In the genomic region with DNA sequence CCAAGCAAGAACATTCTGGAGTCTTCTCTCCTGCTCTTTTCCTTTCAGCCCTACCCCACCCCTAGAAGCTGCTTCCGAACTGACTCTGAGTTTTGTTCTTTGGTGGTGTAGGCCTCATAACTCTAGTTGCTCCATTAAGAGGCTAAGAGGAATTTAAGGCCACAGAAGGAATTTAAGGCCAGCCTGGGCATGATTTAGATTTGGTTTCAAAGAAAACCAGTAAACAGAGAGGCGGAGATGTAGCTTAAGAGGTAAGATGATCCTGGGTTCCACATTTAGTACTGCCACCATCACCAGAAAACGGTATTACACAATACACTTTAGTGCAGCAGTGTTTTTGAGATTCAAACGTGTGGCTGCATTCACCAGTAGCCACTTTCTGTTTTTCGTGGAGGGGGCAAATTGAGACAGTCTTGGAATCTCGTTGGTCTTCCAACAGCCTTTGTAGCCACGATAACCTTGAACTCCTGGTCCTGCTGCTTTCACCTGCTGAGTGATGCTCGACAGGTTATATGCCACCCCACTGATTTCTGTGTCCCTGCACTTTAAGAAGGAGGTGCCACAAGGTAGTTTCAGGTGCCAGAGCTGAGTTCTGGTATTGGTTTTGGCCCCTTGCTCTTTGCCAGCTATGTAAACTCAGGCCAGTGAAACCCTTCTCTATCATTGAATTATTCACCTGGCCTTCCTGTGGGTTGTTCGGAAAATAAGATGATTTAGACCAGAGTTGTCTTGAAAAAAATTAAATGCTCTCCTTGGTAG, we compare ENCODE assay signal across 12 mouse cellular contexts. TPM values are rescaled to one million over a fixed set of nuclear protein-coding genes. Genes with fewer than 3 reads are reported as not detected.
A peak's percentile ranks its signal among the peaks of the same experiment; 100 is the strongest.
DNase-seq lines count a peak whose midpoint lies in the region; ATAC-seq and TF ChIP-seq lines count a peak whose summit lies in the region.
"Had no signal": no experiment of that assay in that cellular context is flagged by ENCODE, and none has a peak within 500 bp of the region (broad histone marks: within the 10 kb centered on the region; RNA-seq: fewer than 3 reads in every experiment).

No protein-coding gene starts in this region.

- no peak for TF ChIP-seq EP300 in liver, embryonic 14.5 days (IDR thresholded peaks at IDR 0.05; ENCODE audit: low read depth)

- H3K4me3 ChIP-seq in embryonic facial prominence, embryonic 14.5 days (ENCODE audit: low read depth, low read length) = no peak overlapping the region
- no peak overlapping the region for H3K4me3 ChIP-seq in embryonic facial prominence, embryonic 10.5 days
- H3K4me3 ChIP-seq in hindbrain, embryonic 14.5 days (replicated peaks; ENCODE audit: low read length) = no peak overlapping the region
- H3K4me3 ChIP-seq in hindbrain, embryonic 11.5 days (ENCODE audit: low read depth, low read length) = no peak overlapping the region
- peak overlapping the region; percentile 17; the same call in 1 of the 2 replicates for H3K4me3 ChIP-seq in E14TG2a.4 (replicated peaks; ENCODE audit: low read length)
- H3K4me3 ChIP-seq in liver, embryonic 14.5 days (ENCODE audit: insufficient read depth in 1 of 2, low read depth in 2 of 2, low read length in 2 of 2) = no peak overlapping the region
- H3K4me3 ChIP-seq: midbrain, embryonic 13.5 days had no signal

- no peak overlapping the region for H3K4me2 ChIP-seq in embryonic facial prominence, embryonic 14.5 days (ENCODE audit: low read depth, low read length)
- no peak overlapping the region for H3K4me2 ChIP-seq in hindbrain, embryonic 14.5 days (replicated peaks)
- H3K4me2 ChIP-seq in hindbrain, embryonic 11.5 days (replicated peaks; ENCODE audit: low read depth, low read length) = no peak overlapping the region
- H3K4me2 ChIP-seq in liver, embryonic 14.5 days (ENCODE audit: low read depth) = no peak overlapping the region; the same call in 1 of the 2 replicates
- H3K4me2 ChIP-seq: midbrain, embryonic 13.5 days had no signal

- H3K9ac ChIP-seq in embryonic facial prominence, embryonic 14.5 days (ENCODE audit: low read depth, low read length) = no peak overlapping the region
- H3K9ac ChIP-seq in hindbrain, embryonic 14.5 days = no peak overlapping the region
- H3K9ac ChIP-seq in hindbrain, embryonic 11.5 days (ENCODE audit: low read depth, low read length) = no peak overlapping the region
- no peak overlapping the region; the same call in 1 of the 2 replicates for H3K9ac ChIP-seq in liver, embryonic 14.5 days (replicated peaks)
- H3K9ac ChIP-seq: midbrain, embryonic 13.5 days had no signal

- 75% methylated on average over 9 of the region's 9 CpGs for WGBS in embryonic facial prominence, embryonic 14.5 days
- 82% methylated on average over 9 of the region's 9 CpGs for WGBS in embryonic facial prominence, embryonic 10.5 days
- 88% methylated on average over 9 of the region's 9 CpGs for WGBS in hindbrain, embryonic 14.5 days
- WGBS in hindbrain, embryonic 11.5 days = 84% methylated on average over 9 of the region's 9 CpGs
- WGBS in liver, embryonic 14.5 days (ENCODE audit: insufficient replicate concordance) = 63% methylated on average over 9 of the region's 9 CpGs

- ATAC-seq in embryonic facial prominence, embryonic 14.5 days (ENCODE audit: low read depth) = no peak
- no peak for ATAC-seq in hindbrain, embryonic 14.5 days (ENCODE audit: low FRiP score)
- no peak for ATAC-seq in hindbrain, embryonic 11.5 days (ENCODE audit: low FRiP score)
- no peak for ATAC-seq in liver, embryonic 14.5 days (ENCODE audit: insufficient read depth)

- no peaks in the 10 kb centered on the region for H3K36me3 ChIP-seq in embryonic facial prominence, embryonic 14.5 days (ENCODE audit: control insufficient read depth, insufficient read depth, low read length)
- H3K36me3 ChIP-seq in embryonic facial prominence, embryonic 10.5 days (replicated peaks) = no peaks in the 10 kb centered on the region
- H3K36me3 ChIP-seq in hindbrain, embryonic 14.5 days (replicated peaks; ENCODE audit: control insufficient read depth, insufficient read depth) = no peaks in the 10 kb centered on the region
- H3K36me3 ChIP-seq in hindbrain, embryonic 11.5 days (ENCODE audit: control insufficient read depth, insufficient read depth, low read length) = no peaks in the 10 kb centered on the region
- peaks cover 42% of the 10 kb centered on the region for H3K36me3 ChIP-seq in E14TG2a.4 (ENCODE audit: insufficient read depth, low read length)
- no peaks in the 10 kb centered on the region for H3K36me3 ChIP-seq in liver, embryonic 14.5 days (replicated peaks; ENCODE audit: control insufficient read depth, insufficient read depth, low read depth)
- H3K36me3 ChIP-seq: midbrain, embryonic 13.5 days had no signal

- TF ChIP-seq CTCF in E14TG2a.4 (conservative IDR thresholded peaks at IDR 0.05; ENCODE audit: low read length) = no peak
- TF ChIP-seq CTCF in liver, embryonic 14.5 days (IDR thresholded peaks at IDR 0.05; ENCODE audit: low read depth) = 0 out of 2 replicates have a peak, but pooled peaks have one; percentile 4

- no peaks in the 10 kb centered on the region for H3K27me3 ChIP-seq in embryonic facial prominence, embryonic 14.5 days (replicated peaks; ENCODE audit: control insufficient read depth, insufficient read depth, low read length)
- no peaks in the 10 kb centered on the region for H3K27me3 ChIP-seq in embryonic facial prominence, embryonic 10.5 days (replicated peaks; ENCODE audit: low read depth, poor library complexity, severe bottlenecking)
- H3K27me3 ChIP-seq in hindbrain, embryonic 14.5 days (ENCODE audit: control insufficient read depth, insufficient read depth, low read length) = no peaks in the 10 kb centered on the region
- no peaks in the 10 kb centered on the region for H3K27me3 ChIP-seq in hindbrain, embryonic 11.5 days (ENCODE audit: control insufficient read depth, insufficient read depth, low read length)
- H3K27me3 ChIP-seq in E14TG2a.4 (ENCODE audit: insufficient read depth, low read length) = no peaks in the 10 kb centered on the region
- no peaks in the 10 kb centered on the region for H3K27me3 ChIP-seq in liver, embryonic 14.5 days (ENCODE audit: control insufficient read depth, insufficient read depth, low read length)
- H3K27me3 ChIP-seq: midbrain, embryonic 13.5 days had no signal

- no peak for DNase-seq in embryonic facial prominence, embryonic 14.5 days (ENCODE audit: low spot score)
- no peak for DNase-seq in embryonic facial prominence, embryonic 10.5 days (ENCODE audit: low spot score)
- DNase-seq in hindbrain, embryonic 14.5 days (ENCODE audit: low spot score) = no peak
- no peak for DNase-seq in hindbrain, embryonic 11.5 days (ENCODE audit: low spot score)
- DNase-seq in liver, embryonic 14.5 days (ENCODE audit: low read depth in 3 of 3, low spot score in 3 of 3) = no peak
- no peak for DNase-seq in adrenal gland, adult 18-20 months (ENCODE audit: low spot score in 2 of 2)
- DNase-seq in layer of hippocampus, adult 11-12 months (ENCODE audit: low spot score) = no peak
- DNase-seq: gastrocnemius, postnatal 25 days; kidney, postnatal 25 days had no signal

- peaks cover 17% of the 10 kb centered on the region for H3K4me1 ChIP-seq in embryonic facial prominence, embryonic 14.5 days (ENCODE audit: control insufficient read depth, insufficient read depth, low read length)
- no peaks in the 10 kb centered on the region for H3K4me1 ChIP-seq in embryonic facial prominence, embryonic 10.5 days
- H3K4me1 ChIP-seq in hindbrain, embryonic 14.5 days (replicated peaks; ENCODE audit: control insufficient read depth, insufficient read depth, low read length) = peaks cover 16% of the 10 kb centered on the region
- H3K4me1 ChIP-seq in hindbrain, embryonic 11.5 days (replicated peaks; ENCODE audit: control insufficient read depth, insufficient read depth, low read length) = no peaks in the 10 kb centered on the region
- H3K4me1 ChIP-seq in E14TG2a.4 (replicated peaks; ENCODE audit: low read depth, low read length) = peaks cover 77% of the 10 kb centered on the region
- H3K4me1 ChIP-seq in liver, embryonic 14.5 days (replicated peaks; ENCODE audit: control insufficient read depth in 2 of 2, insufficient read depth in 2 of 2, low read length in 1 of 2) = peaks cover 13 to 23% of the 10 kb centered on the region in 2 experiments

- peak overlapping the region; percentile 65; the same call in 1 of the 2 replicates for H3K27ac ChIP-seq in embryonic facial prominence, embryonic 14.5 days (replicated peaks; ENCODE audit: low read depth, low read length)
- no peak overlapping the region for H3K27ac ChIP-seq in embryonic facial prominence, embryonic 10.5 days (replicated peaks)
- 0 out of 2 replicates have a peak overlapping the region, but pooled peaks have one; percentile 38 for H3K27ac ChIP-seq in hindbrain, embryonic 14.5 days
- H3K27ac ChIP-seq in hindbrain, embryonic 11.5 days (ENCODE audit: low read depth, low read length) = no peak overlapping the region
- peak overlapping the region; percentile 42; the same call in 1 of the 2 replicates for H3K27ac ChIP-seq in liver, embryonic 14.5 days

- no peaks in the 10 kb centered on the region for H3K9me3 ChIP-seq in embryonic facial prominence, embryonic 14.5 days (ENCODE audit: control insufficient read depth, low read length)
- no peaks in the 10 kb centered on the region for H3K9me3 ChIP-seq in embryonic facial prominence, embryonic 10.5 days
- no peaks in the 10 kb centered on the region for H3K9me3 ChIP-seq in hindbrain, embryonic 14.5 days (ENCODE audit: control insufficient read depth, low read length)
- H3K9me3 ChIP-seq in hindbrain, embryonic 11.5 days (ENCODE audit: control insufficient read depth, low read length) = no peaks in the 10 kb centered on the region
- H3K9me3 ChIP-seq in E14TG2a.4 (ENCODE audit: low read length) = no peaks in the 10 kb centered on the region
- H3K9me3 ChIP-seq in liver, embryonic 14.5 days (ENCODE audit: control insufficient read depth, low read length) = no peaks in the 10 kb centered on the region
- H3K9me3 ChIP-seq: midbrain, embryonic 13.5 days had no signal

RNA-seq across cellular contexts. Expression of a gene that starts 21.6 kb away (rescaled TPM):
- polyA plus RNA-seq in embryonic facial prominence, embryonic 14.5 days (2014; fragmentation: Nextera tagmentation; extraction: Ambion mirVana) = 6.1 and 7.3 TPM in 2 replicates
- 2.1 and 2.5 TPM in 2 replicates for polyA plus RNA-seq in embryonic facial prominence, embryonic 10.5 days (2016; fragmentation: Nextera tagmentation; extraction: Ambion mirVana)
- polyA plus RNA-seq in hindbrain, embryonic 14.5 days (2014; fragmentation: Nextera tagmentation; extraction: Ambion mirVana) = 8.2 and 8.5 TPM in 2 replicates
- 4.4 and 9.6 TPM in 2 replicates for polyA plus RNA-seq in hindbrain, embryonic 11.5 days (2014; fragmentation: Nextera tagmentation; extraction: Ambion mirVana)
- 4.0 and 6.0 TPM in 2 replicates for polyA plus RNA-seq in liver, embryonic 14.5 days (2012; rRNA removed)
- 6.1 and 7.5 TPM in 2 replicates for polyA plus RNA-seq in liver, embryonic 14.5 days (2014; fragmentation: Nextera tagmentation; extraction: Ambion mirVana)
- total RNA-seq in adrenal gland, adult 18-20 months (2021) = 10 to 100 TPM; 50.8 to 85.6 TPM

RNA-seq across cellular contexts. Expression of a gene that starts 49.0 kb away (rescaled TPM):
- 0.21 and 0.22 TPM in 2 replicates for polyA plus RNA-seq in embryonic facial prominence, embryonic 14.5 days (2014; fragmentation: Nextera tagmentation; extraction: Ambion mirVana)
- polyA plus RNA-seq in embryonic facial prominence, embryonic 10.5 days (2016; fragmentation: Nextera tagmentation; extraction: Ambion mirVana) = 0.29 and 0.49 TPM in 2 replicates
- polyA plus RNA-seq in hindbrain, embryonic 14.5 days (2014; fragmentation: Nextera tagmentation; extraction: Ambion mirVana) = 0.48 and 0.60 TPM in 2 replicates
- polyA plus RNA-seq in hindbrain, embryonic 11.5 days (2014; fragmentation: Nextera tagmentation; extraction: Ambion mirVana) = 0.56 and 0.77 TPM in 2 replicates
- polyA plus RNA-seq in liver, embryonic 14.5 days (2012; rRNA removed) = not detected in 2 replicates
- 0.09 TPM in 1 of 2 replicates, not detected in the other for polyA plus RNA-seq in liver, embryonic 14.5 days (2014; fragmentation: Nextera tagmentation; extraction: Ambion mirVana)
- not detected for total RNA-seq in adrenal gland, adult 18-20 months (2021)
- total RNA-seq: gastrocnemius, postnatal 25 days; left cerebral cortex, postnatal 36 days had no signal

Comparison
In these comparisons a context has a peak if more than half of its experiments do, and no peak if none do; other contexts are left out.
1. H3K27ac ChIP-seq: peak in embryonic facial prominence, embryonic 14.5 days (single experiment), hindbrain, embryonic 14.5 days (single experiment) and liver, embryonic 14.5 days (single experiment); none in embryonic facial prominence, embryonic 10.5 days (single experiment) and hindbrain, embryonic 11.5 days (single experiment).